Mouse (Mus musculus) Muller cell, postnatal 12 days (primary cell): Measurements from ENCODE around the gene Ahcyl1.

Experiments
- DNase-seq: peaks from one replicate; pipeline ENCODE4 v3.0.0-alpha.2; 2015; ENCODE audit errors: inconsistent ontology term

Gene Ahcyl1

DNA sequence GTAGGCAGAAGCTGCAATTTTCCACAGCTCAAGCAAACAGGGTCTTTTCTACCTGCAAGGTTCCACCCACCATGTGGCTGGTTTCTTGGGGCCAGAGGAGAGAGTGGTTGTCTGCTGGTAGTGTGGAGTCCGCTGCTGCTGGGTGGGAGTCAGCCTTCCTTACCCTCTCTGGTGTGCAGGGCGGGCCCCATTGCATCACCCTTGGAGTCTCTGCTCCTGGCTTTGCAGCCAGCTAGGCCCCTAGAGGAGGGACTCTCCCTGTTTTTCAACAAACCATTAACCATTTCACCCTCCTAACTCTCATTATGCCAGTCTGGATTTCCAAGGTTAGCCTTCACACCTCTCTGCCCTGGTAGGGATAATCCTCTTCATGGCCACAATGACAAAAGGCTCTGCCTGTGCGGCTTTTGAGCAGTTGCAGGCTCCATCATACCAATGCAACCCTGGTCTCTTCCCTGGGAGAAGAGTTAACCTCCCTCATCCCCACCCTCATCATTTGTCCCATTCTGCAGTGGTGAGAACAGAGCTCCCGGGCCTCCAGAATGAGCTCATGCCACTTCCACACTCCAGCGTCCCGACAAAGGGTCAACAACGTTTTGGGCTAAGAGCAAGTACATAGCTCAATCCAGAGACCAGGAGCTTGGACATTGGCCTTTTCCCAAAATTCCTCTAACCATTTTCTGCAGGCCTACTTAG, 7.5 kb upstream of the Ahcyl1 start:
- no peak for DNase-seq

DNA sequence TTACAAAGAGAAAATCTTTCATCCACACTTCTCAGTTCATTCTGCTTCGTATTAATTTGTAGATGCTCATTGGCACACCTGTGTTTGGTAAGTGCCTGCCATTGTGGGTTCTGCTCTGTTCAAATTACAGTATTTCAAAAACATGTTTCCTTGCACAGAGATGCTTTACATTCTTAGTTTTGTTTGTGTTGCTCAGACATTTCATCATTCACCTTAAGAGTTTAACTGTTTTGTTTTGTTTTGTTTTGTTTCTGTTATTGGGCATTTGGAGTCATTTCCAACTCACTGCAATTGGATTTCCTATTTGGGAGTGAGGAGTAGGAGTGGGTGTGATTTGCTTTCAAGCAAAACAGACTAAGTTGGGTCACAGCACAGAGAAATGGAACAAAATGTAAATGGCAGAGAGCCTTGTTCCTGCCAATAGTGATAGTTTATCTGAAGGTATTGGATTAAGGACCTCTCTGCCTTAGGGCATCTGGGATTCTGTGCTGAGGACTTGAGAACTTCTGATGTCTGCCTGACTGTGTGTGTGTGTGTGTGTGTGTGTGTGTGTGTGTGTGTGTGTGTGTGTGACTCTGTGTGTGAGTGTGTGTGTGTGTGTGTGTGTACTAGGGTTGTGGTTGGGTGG, 5.5 kb upstream of the Ahcyl1 start:
- DNase-seq = no peak

GRCm38 (mm10) chr3:107700625-107701024, 4.3 kb upstream of the Ahcyl1 start:
- no peak for DNase-seq

DNA sequence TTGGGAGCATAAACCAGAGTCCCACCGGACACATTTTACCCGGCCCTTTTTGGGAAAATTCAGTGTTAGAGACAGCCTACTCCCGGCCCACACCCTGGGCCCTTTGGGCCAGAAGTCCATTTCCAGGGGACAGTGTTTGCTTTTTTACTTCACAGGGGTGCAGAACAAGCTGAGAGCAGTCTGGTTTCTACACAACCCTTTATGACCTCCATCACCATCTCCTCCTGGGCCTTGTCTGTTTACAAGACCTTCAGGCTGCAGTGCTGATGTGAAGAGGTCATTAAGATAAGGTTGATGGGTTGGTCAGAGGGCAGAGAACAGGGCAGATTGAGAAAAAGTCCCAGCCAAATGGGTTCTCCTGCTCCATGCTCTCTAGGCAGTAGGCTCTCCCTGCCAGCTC, 550 bp upstream of the Ahcyl1 start:
- DNase-seq = no peak

GRCm38 (mm10) chr3:107695219-107695947, 977 bp downstream of the Ahcyl1 start:
- DNase-seq = no peak

- DNase-seq = no peak
Measured at GRCm38 (mm10) chr3:107694256-107694900, 2.0 kb downstream of the Ahcyl1 start.

DNA sequence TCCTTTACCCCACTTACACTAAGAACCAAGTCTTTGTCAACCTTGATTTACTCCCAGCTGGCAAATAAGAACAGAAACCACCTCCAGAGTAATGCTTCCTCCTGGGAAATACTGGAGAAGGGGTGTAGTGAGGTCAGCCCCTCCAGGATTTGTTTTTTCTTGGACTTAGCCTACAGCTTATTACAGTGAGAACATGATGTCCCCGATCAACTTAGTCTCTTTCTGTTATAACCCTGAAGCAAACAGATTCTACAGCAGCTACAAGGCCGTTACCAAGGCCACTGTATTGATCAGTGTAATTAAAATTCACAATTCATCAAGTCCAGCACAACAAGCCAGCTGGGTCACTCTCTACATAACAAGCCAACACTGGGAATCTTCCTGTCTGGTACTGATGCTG, 6.0 kb downstream of the Ahcyl1 start:
- no peak for DNase-seq

- no peak for DNase-seq
Measured at GRCm38 (mm10) chr3:107689245-107689644, 7.1 kb downstream of the Ahcyl1 start.

DNA sequence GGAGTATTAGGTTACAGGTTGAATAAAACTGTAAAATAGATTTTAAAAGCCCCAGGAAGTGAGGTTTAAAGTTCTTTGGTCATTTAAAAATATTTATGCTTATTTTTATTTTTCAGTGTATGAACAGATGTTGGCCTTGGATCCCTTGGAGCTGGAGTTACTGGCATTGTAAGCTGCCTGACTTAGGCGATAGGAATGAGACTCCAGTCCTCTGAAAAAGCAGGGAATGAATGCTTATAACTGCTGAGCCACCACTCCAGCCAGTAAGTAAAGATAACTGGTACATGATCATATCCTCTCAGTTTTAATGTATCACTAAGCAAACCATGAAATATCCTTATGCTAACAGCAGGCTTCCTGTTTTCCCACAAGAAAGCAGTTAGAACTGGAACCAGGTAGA, 8.1 kb downstream of the Ahcyl1 start:
- DNase-seq = no peak

DNA sequence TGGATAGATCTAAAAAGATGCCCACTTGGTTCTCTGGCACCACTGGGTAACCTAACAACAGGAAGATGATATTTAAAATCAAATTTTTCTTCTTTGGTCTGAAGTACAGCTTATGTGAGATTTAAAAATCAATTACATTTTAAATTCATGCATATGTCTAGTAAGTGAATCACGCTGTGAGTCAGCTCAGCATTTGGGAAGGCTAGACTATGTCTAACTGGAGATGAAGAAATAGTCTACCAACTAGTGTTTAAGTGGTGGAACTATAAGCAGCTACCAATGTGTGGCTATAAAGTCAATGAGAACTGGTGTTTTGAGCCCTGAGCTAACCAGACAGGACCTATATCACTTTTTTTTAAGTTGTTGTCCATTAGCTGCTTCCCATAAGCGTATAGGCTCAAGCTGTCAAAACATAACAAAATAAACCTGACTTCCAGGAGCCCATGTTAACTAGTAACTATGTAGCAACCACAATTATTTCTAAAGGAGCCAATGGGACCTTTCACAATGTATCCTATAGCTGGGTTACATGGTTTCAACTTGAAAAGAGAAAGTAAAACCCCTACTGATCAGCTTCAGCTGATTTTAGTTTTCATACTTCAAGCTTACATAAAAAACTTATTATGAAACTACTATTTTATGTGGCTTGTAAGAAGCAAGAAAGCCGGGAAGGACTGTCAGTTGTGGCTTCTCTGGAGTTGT, 9.9 kb downstream of the Ahcyl1 start:
- no peak for DNase-seq

DNA sequence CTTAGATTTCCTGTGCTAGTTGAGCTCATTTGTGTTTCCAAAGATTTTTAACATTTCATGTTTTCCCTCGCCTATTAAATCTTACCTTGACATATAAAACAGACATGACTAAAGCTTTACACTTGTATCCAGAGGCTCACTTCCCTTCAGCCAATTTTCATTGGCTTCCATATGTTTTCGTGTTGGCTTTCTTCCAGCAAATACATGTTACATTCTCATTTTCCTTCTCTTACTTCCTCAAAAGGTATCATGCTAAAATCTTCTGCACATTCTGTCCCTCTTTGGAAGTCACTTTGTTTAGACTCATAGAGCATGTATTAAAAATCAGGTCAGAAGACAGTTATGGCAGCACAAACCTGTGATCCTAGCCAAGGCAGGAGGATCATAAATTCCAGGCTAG, 10.7 kb downstream of the Ahcyl1 start:
- no peak for DNase-seq

DNA sequence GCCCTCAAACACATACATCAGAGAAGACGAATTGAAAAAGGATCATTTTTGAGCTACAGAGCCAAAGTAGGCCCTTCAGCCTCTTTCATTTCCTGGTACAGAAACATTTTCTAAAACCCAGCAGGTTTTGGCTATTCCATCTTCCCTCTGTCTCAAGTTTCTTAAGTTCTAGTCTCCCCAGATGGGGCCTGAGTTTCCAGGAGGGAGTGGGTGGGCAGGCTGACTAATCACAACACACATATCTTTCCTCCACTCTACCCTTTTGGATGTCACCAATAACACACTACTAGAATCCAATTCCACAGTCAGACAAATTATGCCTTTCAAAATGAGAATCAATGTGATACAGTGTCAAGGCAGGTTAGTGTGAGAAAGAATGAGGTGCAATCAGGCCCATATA, 12.8 kb downstream of the Ahcyl1 start:
- peak; percentile 5 for DNase-seq

DNA sequence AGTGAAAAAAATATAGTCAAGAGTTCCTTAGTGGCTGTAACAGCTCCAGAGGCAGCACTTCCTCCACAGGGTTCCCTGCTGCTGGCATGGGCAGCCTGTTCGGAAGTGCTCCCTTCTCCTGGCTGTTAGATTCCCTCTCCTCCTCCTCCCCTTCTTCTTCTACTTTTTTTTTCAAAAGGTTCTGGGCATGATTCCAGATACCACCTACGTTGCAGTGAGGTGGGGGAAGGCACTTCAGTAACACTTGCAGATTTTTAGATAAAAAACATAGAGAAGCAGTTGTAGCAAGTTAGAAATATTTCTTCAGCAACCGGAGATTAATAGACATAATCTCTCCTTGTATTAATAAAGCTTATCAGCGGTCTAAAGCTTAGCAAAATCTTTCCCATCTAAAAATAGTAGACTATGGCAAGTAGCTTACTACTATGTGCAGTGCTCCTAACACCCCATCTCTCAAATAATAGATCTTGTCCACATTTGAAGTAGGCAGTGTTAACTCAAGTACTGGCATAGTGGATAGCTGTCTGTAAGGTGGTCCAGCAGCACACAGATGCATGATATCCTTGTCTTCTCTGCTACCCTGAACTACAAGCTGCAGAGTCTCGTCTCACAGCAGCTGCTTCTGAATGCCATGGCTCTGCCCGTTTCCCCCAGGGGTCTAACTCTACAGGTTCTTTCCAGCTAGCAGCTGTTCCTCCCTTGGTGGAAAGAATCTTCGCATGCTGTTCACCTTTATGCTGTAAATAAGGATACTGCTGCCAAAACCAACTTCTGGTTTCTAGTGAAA, 15.4 kb downstream of the Ahcyl1 start:
- DNase-seq = peak; percentile 63

DNA sequence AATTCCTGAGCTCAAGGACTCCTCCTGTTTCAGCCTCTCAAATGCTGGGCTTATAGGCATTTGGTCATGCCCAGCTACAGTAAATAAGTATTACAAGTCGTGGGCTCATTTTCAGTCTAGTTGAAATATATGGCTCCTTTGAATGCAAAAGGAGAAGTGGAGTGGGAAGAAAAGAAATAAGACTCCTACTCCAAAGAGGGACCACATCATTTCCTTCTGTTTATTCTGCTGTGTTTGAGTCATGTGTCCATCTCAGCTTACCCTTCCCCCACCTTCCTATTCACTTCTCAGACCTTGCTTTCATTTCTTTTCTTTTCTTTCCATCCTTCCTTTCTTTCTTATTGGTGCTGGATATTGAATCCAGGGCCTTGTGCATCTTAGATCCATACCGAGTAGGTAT, 24.9 kb downstream of the Ahcyl1 start:
- DNase-seq = no peak

DNA sequence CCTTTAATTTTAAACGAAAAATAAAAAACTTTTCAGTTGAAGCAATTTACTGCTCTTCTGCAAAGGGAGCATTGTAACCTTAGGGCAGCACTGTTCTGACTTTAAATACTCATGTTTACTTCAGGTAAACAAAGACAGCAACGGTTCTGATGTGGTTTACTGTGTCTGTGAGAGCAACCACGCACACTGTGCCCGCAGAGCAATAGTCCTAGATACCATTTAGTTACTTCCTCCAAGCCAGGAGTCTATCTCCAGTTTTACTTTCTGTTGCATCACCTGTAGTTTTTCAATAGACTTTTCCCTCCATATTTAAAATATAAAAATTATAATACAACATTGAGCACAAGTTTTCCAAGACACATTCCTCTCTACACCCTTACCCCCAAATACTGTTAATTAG, 25.9 kb downstream of the Ahcyl1 start:
- DNase-seq = no peak

DNA sequence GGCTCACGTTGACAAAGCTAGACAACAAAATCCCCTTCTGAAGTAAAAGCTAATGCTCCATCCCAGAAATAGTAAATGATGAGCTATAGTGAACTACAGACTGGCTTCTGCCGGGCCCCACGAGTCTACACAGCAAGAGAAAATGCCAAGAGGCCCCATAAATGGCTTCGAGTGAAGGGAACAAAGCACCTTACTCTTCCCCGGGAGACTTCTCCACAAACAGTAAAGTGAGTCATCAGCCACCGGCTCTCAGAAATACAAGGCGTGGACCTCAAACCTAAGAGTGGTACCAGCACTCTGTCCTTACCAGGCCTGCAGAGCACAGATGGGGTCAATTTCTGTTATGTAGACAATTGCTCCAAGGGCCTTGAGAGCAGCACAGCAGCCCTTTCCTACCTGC, 27.6 kb downstream of the Ahcyl1 start:
- no peak for DNase-seq

GRCm38 (mm10) chr3:107667426-107667825, 28.9 kb downstream of the Ahcyl1 start:
- DNase-seq = no peak

- DNase-seq = no peak
Measured at GRCm38 (mm10) chr3:107664641-107665040, 31.7 kb downstream of the Ahcyl1 start.

- DNase-seq = no peak
Measured at GRCm38 (mm10) chr3:107659000-107659399, 37.4 kb downstream of the Ahcyl1 start.

DNA sequence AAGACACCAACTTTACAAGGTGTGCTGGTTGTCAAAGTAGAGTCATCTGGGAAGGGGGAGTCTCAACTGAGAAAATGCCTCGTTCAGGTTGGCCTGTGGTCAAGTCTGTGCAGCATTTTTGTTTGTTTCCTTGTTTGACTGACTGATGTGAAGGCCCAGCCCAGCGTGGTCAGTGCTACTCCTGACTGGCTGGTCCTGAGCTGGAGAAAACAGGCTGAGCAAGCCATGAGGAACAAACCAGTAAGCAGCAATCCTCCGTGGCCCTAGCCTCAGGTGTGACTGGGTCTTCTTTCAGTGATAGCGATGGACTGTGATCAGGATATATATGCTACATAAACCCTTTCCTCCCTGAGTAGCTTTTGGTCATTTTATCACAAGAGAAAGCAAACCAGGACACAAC, 39.5 kb downstream of the Ahcyl1 start:
- no peak for DNase-seq

GRCm38 (mm10) chr3:107656151-107656550, 40.2 kb downstream of the Ahcyl1 start:
- DNase-seq = no peak
